Mouse (Mus musculus) CD4-positive, CD25-positive, alpha-beta regulatory T cell, adult 4 months (primary cell): ENCODE results near the gene Pomp. TPM values are rescaled to one million over a fixed set of nuclear protein-coding genes. Genes with fewer than 3 reads are reported as not detected.

Experiments
- ATAC-seq: one replicate; pipeline ENCODE4 v1.8.0; 2017
- polyA plus RNA-seq, 2 experiments: library from polyadenylated mRNA; unstranded; fragments of 100-300 nt; shearing (Covaris generic); gene quantifications; one replicate each; pipeline ENCODE4 v1.2.1; 2017

Gene Pomp
- polyA plus RNA-seq, 2 experiments from 2014 or later: 179 to 537 TPM

DNA sequence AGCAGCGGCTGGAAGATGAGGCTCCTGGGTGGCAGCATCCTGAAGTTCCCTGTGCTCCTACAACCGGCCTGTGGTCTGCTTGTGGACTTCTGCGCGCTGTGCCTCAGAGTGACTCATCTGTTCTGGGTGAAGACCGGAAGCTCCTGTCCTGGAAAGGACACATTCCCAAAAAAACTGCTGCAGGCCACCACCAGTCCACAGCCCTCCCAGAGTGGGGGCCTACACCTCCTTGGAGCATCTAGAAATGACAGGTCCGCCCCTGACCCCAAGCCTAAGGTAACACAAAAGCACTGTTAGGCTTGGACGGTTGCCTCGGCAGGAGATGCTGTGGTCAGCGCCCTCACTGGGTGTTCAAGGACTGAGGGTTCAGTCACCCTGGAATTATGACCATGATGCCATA lies 42.9 kb downstream of the Pomp start:
- no peak for ATAC-seq

DNA sequence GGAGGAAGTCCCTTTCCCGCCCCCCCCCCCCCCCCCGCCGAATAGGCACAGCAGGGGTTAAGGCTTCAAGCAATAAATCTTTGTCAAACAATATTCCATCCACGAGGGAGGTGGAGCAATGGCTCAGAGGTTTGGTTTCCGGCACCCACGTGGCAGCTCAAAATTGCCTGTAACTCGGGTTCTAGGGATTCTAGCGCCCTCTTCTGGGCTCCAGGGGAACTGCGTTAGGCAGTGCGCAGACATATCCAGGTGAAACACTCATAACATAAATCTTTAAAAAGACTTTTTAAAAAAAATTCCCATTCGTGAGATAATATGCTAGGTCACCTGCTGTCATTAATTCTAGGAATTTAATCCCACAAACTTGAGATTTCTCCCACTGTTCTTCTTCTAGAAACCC lies 46.9 kb downstream of the Pomp start:
- ATAC-seq: no peak

GRCm38 (mm10) chr5:147907851-147908250 lies 47.6 kb downstream of the Pomp start:
- no peak for ATAC-seq

- no peak for ATAC-seq
These were observed 50.7 kb downstream of the Pomp start for GRCm38 (mm10) chr5:147910807-147911509.

- no peak for ATAC-seq
These were observed 51.5 kb downstream of the Pomp start for GRCm38 (mm10) chr5:147911744-147912143.

GRCm38 (mm10) chr5:147913241-147913842 lies 53.1 kb downstream of the Pomp start:
- no peak for ATAC-seq

GRCm38 (mm10) chr5:147915038-147915566 lies 54.8 kb downstream of the Pomp start:
- no peak for ATAC-seq

GRCm38 (mm10) chr5:147916171-147916570 lies 55.9 kb downstream of the Pomp start:
- ATAC-seq: no peak

DNA sequence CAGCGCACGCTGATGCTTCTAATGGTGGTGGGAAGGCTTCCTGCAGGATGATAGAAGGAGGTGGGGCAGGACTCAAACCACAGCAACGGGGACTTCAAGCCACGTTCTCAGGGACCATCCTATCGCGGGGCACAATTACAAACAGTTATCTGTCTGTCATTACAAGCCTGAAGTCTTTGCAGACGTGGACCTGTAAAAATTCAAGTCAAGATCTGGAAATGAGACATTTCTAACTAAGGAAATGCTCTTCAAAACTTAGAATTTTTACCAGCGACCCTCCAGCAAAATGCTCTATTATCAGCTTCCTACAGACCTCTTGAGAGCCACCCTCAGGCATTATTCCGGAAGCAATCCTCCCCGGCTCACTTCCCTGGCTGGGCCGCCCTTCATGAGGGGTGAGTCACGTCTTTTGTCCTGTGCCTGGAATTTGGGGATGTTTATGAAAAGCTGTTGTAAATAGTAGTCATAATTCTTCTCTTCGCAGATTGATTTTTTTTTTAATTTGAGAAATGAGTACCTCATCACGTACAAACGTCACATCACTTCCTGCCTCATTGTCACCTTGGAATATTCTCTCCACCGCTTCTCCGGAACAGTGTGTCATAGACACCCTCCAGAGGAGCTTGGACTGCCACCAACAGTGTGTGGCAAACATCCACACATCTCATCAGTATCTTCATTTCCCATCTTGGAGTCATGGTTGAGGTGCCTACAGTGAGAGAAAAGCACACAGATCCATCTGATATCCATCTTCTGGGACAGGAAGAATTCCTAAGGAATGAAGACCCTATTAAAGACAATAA lies 58.0 kb downstream of the Pomp start:
- ATAC-seq: no peak

GRCm38 (mm10) chr5:147924621-147925020 lies 64.4 kb downstream of the Pomp start:
- ATAC-seq: no peak

Other genes with a start within 250 kb of the Pomp start
- under 1 TPM in 1 of 2 experiments, not detected in 1; 0.13 TPM for gene Flt1, start 134.4 kb upstream of the Pomp start, polyA plus RNA-seq
- gene Slc46a3, start 34.4 kb downstream of the Pomp start, polyA plus RNA-seq: 10 to 100 TPM; 18.2 to 23.6 TPM
- 1 to 10 TPM; 5.2 TPM for gene Mtus2, start 96.9 kb downstream of the Pomp start, polyA plus RNA-seq